Mouse (Mus musculus) kidney, postnatal 36 days (tissue): ENCODE results near the gene Myadml2.

ENCODE experiments used
- DNase-seq, 2 experiments: peaks; one replicate each; pipeline ENCODE4 v3.0.0; 2021 to 2022; ENCODE audit warnings: mixed read lengths in 2 of 2

Gene Myadml2

DNA sequence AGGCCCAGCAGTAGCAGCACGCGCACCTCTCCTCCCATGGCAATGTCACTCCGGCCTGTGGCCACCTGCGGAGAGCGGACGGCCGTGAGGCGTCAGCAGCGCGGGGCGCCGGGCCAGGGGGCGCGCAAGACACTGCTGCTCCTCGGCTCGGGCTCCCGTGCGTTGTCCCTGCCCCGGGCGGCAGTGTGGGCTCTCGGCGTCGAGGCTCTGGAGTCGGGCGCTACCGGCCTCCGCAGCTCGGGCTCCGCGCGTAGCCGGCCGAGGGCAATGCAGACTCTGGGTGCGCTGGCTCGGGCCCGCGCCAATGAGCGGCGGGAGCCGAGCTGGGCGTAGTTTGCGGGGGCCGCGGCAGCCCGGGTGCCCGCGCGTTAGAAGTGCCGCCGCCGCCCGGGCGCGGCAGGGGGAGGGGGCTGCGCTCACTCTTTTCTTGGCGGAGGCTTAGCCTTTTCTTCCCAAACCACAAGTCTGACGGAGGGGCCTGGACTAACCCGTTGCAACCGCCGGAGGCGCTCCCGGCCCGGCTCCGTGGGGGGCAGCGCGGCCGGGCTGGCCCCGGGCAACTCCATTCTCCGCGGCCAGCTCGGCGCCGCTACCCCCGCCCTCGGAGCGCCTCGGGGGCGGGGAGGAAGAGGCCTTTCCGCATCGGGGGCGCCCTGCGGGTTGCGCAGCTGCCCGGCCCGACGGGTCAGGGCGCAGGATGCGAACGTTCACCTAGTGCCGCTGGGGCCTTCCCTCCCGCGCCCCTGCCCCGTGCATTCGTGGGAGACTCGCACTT, 12.5 kb upstream of the Myadml2 start:
- DNase-seq: peak; percentile 50 to 80

DNA sequence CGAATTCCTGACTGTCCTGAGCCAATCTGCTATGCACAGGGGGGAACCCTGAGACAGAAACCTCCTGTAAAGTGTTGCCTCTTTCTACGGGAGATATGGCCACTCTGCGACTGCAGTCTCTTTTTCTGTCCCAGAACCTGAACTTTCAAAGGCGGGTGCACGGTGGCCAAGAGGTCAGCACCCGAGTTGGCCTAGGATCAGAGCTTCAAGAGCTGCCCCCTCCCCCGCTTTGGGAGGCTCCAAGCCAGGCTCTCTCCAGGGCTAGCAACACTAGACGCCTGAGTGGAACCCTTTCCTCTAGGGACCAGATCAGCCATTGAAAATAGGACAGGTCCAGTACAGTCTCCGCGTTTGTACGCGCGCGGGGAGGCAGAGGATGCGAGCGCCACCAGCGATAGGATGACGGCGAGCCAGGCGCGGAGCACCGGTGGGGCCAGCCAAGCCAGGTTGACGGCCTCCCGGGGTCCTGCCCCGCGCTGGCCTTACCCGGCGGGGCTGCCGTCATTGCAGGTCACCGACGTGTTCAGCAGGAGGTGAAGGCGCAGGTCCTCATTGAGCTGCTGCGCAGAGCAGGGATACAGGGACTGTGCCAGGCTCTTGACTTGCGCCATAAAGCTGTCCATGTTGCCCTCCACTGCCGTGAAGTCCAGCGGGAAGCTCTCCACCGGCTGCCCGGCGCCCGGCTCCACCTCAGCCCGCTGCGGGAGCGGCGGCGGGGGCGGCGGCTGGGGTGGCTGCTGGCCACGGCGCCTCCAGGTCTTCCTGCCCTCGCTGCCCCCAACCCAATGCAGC, 11.7 kb upstream of the Myadml2 start:
- peak in 1 of 2 experiments; percentile 59 for DNase-seq

DNA sequence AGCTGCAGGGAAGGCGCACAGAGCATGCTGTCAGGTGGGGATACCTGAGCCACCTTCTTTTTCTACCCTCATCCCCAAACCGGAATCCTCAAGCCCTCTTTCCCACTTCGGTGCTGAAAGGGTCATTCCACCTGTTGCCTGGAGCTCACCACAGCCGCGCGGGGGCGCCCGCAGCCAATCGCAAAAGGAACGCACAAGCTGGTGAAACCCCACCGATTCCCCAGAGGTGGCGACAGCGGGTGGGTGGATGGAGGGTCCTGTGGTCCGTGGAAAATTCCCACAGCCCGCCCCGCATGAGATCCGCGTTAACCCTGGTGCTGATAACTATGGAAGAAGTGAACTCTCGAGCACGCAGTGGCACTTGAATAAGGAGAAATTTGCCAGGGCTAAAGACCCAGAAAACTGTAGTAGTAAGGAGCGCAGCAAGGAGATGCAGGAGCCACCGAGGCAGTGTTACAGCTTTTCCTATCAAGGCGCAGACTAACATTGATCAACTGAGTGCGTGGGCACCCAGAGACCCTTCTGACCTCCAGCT, 11.0 kb upstream of the Myadml2 start:
- peak; percentile 85 to 95 for DNase-seq

DNA sequence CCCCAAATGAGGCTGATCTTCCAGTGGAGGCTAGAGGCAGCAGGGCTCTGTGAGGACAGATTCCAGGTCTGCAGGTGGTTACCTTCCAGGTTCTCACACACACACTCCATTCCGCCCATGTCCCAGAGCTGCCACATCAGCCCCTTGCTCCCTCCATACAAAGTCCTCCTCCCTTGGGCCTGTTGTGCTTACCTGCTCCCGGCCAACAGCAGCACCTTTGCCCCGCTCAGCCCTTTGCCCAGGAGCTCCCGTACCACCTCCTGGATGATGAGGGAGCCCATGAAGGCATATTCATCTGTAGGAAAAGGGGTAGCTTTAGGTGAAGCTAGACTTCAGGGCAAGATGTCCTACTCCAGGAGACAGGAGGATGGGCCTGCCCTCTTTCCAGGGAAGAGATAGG, 9.3 kb upstream of the Myadml2 start:
- DNase-seq: peak; percentile 75 to 76

DNA sequence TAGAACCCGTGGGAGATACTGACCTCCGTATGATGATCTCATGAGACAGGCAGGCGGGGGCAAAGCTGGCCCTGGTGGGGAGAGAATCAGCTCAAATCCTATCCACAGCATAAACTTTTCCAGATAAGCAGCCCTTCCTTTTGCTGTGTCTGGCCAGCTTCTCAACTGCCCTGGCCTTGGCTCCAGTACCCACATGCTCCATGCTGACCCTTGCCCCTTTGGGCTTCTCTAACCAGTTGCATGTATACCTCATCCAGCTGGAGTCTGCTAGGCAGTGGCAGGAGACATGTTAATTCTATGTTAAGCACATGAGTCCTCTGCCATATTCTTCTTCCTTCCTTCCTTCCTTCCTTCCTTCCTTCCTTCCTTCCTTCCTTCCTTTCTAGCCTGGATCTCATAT, 6.8 kb upstream of the Myadml2 start:
- DNase-seq: peak in 1 of 2 experiments; percentile 44

DNA sequence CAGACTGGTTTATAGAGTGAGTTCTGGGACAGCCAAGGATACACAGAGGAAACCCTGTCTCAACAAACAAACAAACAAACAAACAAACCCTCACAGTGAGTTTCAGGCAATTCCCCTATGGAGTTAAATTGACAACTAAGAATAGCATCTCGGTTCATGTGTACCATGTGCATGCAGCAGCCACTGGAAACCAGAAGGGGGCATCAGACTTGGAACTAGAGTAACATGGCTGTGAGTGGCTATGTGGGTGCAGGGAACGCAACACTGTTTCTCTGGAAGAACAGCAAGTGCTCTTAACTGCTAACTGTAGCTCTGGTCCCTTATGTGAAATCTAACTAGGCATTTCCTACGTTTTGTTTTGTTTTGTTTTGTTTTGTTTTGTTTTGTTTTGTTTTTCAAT, 3.9 kb upstream of the Myadml2 start:
- no peak for DNase-seq

DNA sequence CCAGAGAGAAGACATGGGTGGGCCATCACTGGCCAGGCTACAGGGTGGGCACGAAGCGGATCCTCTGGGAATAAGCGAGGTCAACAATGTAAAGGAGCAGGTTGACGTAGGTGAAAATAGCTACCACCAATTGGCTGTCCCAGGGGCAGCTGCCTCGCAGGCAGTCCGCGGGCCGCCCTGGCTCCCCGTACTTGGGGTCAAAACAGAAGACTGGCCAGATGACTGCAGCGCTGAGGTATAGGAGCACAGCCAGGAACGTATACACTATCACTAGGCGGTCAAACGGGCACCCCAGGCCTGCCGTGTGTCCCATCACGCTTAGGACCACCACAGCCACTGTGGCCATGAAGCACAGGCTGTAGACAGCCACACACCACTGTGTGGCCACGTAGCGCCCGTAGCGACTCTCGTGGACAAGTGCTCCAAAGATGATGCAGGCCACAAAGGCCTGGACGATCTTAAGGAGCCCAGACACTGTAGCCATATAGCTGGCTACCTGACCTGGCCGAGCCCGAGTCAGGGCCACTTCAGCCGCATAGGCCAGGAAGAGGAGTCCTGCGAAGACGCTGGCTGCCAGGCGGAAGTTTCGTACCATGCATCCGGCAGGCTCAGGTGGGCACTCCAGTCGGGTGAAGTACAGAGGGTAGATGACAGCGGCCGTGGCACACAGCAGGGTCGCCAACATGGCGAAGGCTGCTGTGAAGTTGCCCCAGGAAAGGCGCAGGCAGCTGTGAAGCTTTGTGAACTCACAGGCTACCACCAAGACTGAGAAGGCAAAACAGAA, 719 bp downstream of the Myadml2 start:
- DNase-seq: no peak

DNA sequence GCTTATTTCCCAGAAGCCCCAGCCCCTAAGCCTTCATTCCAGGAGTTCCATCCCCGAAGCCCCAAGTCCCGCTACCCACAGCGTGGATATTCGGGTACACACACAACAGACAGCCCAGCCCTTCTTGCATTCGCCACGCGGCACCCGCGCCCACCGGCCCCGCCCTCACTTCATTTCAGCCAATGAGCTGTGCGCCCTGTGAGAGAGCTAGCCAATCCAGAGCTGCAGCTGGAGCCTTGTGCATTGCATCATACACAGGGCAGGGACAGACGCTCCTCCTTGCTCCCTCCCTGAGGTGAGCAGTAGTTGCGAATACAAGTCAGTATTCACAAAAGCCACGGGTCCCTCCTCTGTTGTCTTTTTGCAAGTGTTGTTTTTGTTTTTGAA, 4.4 kb downstream of the Myadml2 start, which contains the start of gene Pycr1:
Gene Pycr1 (minus strand): TSS at position 169 of the 387 bp plus-strand sequence.
- peak; percentile 95 to 96 for DNase-seq

DNA sequence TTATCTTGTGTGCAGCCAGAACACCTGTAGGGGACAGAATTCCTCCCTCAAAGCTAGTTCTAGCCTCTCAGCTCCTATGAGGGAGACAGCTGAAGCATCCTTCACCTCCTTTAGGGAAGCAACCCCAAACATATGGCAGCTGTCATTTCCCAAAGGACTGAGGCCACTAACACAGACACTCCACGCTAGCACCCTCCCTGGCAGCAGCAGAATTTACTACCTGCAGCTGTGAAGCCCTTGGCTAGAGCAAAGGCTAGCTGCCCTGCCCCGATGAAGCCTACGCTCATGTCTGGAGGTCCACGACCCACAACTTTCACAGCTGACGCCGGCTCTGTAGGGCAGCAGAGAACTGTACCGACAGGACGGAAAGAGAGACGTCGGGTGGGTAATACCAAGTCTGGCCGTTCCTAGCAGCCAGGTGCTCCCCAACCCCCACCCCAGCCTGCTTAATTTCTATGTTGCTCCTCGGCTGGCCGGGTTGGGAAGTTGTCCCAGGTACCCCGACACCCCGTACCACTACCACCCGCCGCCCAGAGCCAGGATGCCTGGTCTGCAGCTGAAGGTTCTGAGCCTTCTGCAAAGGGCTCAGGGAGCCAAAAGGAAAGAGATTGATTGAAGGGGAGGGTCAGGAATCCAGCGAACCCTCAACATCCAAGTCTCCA, 4.9 kb downstream of the Myadml2 start:
- peak in 1 of 2 experiments; percentile 26 for DNase-seq

DNA sequence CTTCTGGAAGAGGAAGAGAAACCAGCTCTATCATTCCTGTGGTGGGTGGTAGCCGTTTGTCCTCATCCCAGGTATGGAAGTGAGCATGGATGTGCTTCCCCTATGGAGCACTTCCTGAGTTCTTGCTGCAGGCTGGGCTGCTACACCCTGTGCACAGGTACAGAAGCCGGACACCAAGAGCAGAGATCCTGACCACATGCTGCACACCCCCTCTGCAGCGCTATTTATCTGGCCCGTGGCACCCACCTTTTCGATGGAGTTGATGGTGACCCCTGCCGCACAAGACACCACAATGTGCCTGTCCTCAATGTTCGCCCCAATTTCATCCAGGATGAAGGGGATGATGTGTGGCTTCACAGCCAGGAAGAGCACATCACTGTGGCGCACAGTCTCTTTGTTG, 6.1 kb downstream of the Myadml2 start:
- DNase-seq: no peak

DNA sequence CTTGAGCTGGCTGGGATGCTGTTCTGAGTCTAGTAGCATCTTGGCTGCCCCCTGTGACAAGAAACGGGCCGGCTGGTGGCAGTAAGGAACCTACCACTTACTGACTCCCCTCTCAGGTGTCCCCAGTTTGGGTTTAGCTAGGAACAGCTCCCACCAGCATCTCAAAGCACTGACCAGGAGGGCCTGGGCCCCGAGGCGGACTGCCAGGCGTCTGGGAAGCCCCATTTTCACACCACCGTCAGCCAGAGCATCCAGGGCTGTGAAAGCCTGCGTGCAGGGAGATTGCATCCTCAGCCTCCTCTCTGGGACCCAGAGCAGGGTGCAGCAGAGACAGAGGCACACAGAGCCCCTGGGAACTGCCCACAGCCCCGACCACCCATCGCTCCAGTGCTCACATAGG, 6.7 kb downstream of the Myadml2 start:
- DNase-seq: no peak

DNA sequence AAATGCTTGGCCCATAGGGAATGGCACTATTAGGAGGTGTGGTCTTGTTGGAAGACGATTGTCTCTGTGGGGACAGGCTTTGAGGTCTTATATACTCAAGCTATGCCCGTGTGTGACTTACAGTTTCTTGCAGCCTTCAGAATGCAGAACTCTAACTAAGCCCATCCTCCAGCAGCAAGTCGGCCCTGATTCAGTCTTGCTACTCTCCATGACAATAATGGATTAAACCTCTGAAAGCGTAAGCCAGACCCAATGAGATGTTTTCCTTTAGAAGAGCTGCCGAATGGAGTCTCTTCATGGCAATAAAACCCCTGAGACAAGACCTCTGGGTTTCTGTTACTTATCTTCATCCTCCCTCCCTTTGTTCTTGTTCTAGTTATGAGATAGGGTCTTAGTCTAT, 13.1 kb downstream of the Myadml2 start:
- DNase-seq: no peak

DNA sequence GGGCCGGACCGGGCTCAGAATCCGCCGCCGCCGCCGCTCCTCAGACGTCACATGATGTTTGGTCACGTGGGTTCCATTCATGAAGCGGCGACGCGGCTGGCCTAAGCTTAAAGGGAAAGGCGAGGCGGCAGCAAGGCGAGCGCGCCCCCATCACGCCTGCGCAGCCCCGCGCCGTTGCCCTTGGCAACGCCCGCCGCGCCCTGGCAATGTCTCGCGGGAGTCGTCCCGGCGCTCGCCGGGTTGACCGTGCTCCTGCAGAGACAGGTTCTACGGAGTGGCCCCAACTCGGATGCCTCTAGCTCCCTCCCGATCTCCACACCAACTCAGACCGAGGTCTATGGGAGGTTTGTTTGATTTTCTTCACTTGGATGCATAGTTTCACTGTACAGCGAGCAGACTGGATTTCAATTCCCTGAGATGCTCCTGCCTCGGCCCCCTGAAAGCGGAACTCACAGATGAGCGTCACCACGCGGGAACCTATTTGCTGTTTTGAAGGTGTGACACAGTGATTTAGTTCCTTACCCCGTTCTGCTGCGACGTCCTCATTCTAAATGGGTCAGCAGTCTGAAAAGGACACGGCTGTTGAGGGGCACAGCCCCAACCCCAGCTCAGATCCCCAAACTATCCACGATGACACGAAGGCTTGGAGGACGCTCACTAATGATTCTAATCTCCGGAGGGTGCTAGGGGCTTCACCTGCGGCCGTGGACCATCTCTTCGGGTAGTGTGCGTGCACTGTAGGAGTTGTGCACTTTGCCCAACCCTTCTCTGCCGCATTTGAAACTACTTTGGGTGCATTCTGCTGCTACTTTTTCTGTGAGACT, 14.2 kb downstream of the Myadml2 start, which contains the start of gene Mafg:
Gene Mafg (minus strand): TSS at position 81 of the 824 bp plus-strand sequence.
- peak; percentile 96 to 97 for DNase-seq

DNA sequence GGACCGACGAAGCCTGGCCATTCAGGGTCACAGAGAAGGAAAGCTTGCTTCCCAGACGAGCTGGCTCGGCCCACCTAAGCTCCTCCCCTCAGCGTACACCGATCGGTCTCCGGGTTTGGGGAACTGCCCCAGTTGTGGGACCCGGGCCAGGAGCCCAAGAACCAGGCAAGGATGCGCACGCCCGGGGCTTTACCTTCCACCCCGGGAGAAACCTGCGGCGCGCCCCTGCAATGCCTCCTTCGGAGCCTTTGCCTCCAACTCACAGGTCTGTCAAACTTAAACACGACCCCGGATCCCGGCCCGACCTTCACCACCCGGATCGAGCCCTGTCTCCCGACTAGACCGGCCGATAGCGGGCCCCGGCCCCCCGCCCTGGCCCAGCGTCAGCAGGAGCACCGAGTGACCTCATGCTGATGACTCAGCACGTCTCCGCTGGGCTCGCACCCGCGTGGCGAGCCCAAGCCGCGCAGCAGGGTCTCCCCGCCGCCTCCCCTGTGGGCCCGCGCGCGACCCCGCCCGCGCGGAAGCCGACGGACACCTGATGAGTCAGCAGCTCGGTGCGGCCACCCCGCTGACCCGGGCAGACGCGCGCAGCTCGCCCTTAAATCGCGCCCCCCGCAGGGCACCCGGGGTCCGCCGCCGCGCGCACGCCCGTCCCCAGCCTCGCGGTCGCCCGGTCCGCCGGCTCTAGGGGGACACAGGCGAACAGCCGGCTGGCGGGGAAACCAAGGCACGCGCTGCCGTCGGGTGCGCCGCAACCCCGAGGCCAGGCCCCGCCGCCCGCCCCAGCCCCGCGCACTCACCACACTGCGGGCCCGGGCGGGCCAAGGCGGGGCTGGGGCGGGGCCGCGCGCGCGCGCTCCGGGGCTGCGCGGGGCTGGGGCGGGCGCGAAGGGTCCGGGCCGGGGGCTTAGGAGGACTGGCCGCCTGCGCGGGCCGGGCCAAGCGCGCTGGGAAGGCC, 15.1 kb downstream of the Myadml2 start:
- DNase-seq: peak; percentile 89 to 92

DNA sequence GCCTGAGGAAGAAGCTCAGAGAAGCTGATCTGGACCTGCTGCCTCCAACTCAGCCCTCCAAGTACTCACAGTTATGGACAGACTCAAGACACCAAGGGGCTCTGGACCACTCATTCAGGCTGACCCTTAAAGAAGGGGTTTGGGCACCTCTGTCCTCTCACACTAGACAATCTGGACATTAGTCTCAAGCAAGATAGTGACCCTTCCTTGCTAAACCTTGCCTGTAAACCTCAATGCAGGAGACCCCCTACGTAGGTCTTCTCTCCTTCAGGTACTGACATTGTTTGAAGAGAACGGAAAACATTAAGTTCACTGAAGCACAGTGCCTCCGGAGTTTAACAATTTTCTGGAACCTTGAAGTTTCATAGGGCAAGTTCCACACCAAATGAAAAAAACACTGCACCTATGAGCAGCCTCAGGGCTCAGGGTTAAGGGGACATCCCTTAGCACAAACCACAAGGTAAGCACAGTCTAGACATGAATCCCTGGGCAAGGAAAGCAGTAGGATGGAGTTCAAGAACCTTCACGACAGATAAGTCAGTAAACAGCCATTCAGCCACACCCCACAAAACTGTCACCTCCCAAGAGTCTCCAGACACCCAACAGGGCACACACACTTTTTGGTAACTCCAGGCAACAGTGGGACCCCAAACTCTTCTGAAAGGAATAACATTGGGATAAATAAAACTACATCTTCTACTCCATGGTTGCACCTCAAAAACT, 16.1 kb downstream of the Myadml2 start:
- DNase-seq: no peak

DNA sequence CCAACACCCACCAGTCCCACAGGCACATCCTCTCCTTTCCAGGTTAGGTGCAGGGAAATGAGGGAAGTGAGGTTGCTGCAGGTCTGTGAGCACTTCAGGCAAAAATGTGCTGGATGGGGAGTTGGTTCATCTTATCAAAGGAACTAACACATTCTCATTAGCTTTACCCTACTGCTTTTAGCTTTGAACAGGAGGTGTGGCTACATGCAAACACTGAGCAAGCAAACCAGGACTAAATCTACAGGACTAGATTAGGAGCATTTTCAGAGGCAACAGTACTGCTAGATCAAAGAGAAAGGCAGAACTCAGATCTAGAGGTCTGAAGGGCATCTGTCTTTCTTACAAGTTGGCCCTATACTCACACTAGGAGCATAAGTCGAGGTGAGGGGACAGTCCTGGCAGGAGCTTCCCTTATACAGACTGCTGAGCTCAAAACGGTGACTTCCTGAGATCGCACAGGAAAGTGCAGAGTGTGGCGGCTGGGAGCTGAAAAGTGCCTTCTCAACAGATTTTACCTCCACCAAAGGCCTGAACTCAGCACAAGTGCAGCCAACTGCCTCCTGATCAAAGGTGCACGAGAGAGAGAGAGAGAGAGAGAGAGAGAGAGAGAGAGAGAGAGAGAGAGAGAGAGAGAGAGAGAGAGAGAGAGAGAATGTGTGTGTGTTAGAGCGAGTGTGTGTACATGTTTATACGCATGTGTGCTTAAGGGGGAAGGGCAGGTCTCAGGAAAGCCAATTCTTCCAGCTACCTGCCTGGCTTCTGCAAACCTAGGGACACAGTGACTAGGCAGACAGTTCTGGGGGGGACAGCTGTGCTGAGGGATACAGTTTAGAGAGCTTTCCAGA, 16.9 kb downstream of the Myadml2 start:
- peak; percentile 66 to 79 for DNase-seq

DNA sequence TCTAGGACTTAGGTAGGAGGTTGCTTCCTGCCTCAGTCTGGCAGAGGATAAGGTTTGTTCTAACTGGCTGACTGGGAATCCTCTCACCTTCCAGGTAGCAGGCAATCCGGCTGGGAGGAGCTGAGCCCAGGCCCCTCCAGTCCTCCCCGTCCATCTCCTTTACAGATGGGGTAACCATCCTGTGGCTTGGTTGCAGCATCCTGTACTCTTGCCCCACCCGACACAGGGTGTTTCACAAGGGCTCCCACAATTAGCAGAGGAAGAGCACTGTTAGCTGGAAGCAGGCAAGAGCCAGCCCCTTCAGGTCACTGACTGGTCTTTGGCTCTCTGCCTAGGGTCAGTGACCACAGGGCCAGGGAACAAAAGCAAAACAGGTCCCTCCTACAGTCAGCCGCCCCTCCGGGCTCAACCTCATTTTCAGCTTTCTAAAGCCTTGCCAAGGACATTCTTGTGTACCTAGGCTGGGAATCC, 17.5 kb downstream of the Myadml2 start:
- DNase-seq: peak; percentile 88 to 91

DNA sequence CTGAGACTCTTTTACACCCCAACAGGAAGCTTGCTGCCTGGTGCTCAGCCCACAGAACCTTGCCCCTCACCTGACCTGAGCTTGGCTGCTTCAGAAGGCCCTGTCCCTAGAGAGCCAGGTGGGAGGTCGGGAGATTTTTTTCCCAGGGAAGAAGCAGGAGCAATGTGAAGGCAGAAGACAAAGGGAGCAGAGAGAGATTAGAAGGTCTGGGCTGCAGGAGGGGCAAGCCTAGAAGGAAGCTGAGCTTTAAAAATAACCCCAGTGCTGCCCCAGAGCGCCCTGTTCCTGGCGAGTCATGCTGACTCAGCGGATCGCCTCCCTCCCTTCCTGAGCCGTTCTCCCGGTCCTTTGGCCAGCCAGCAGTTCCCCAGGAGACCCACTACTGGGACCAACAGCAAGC, 18.0 kb downstream of the Myadml2 start:
- peak; percentile 63 to 77 for DNase-seq
